39 mouse cellular contexts compared by ENCODE assay signal in the genomic region with DNA sequence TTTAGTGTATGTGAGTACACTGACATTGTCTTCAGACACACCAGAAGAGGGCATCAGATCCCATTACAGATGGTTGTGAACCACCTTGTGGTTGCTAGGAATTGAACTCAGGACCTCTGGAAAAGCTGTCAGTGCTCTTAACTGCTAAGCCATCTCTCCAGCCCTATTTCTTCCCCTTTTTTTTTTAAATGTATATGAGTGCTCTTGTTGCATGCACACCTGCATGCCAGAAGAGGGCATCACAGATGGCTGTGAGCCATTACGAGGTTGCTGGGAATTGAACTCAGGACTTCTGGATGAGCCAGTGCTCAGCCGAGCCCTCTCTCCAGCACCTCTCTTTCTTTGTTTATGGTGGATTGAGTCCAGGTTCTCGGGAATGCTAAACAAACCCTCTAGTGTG. TPM values are rescaled to one million over a fixed set of nuclear protein-coding genes. Genes with fewer than 3 reads are reported as not detected.
DNase-seq lines count a peak whose midpoint lies in the region; ATAC-seq and TF ChIP-seq lines count a peak whose summit lies in the region.
"Had no signal": no experiment of that assay in that cellular context is flagged by ENCODE, and none has a peak within 500 bp of the region (broad histone marks: within the 10 kb centered on the region; RNA-seq: fewer than 3 reads in every experiment).

No protein-coding gene starts in this region.

- H3K36me3 ChIP-seq in hindbrain, postnatal 0 days (ENCODE audit: insufficient read depth, low read length): peaks cover 14% of the 10 kb centered on the region
- peaks cover 10% of the 10 kb centered on the region for H3K36me3 ChIP-seq in hindbrain, embryonic 16.5 days (ENCODE audit: control insufficient read depth, insufficient read depth, low read length)
- peaks cover 81% of the 10 kb centered on the region for H3K36me3 ChIP-seq in liver, embryonic 12.5 days
- 0 out of 2 replicates have a peak, but pooled peaks cover 6% of the 10 kb centered on the region for H3K36me3 ChIP-seq in liver, embryonic 11.5 days (ENCODE audit: control insufficient read depth, insufficient read depth, low read length)
- peaks cover 0 to 10% of the 10 kb centered on the region in 2 experiments; a peak in 3 of 4 replicates for H3K36me3 ChIP-seq in MEL (ENCODE audit: control insufficient read depth in 1 of 2, insufficient read depth in 2 of 2, low read length in 2 of 2)
- H3K36me3 ChIP-seq in liver, embryonic 15.5 days (replicated peaks): peaks cover 73% of the 10 kb centered on the region
- H3K36me3 ChIP-seq: midbrain, embryonic 15.5 days had no signal

- no peaks in the 10 kb centered on the region for H3K79me2 ChIP-seq in MEL (ENCODE audit: control insufficient read depth, insufficient read depth, low read length, poor library complexity)

- no peaks in the 10 kb centered on the region for H3K9me3 ChIP-seq in hindbrain, postnatal 0 days (ENCODE audit: low read length)
- no peaks in the 10 kb centered on the region for H3K9me3 ChIP-seq in hindbrain, embryonic 16.5 days (ENCODE audit: control insufficient read depth, low read length)
- no peaks in the 10 kb centered on the region for H3K9me3 ChIP-seq in liver, embryonic 12.5 days (replicated peaks)
- no peaks in the 10 kb centered on the region for H3K9me3 ChIP-seq in liver, embryonic 11.5 days (ENCODE audit: control insufficient read depth, low read length)
- no peaks in the 10 kb centered on the region for H3K9me3 ChIP-seq in MEL (replicated peaks; ENCODE audit: insufficient read depth, low read length)
- H3K9me3 ChIP-seq in liver, embryonic 15.5 days (replicated peaks): no peaks in the 10 kb centered on the region
- H3K9me3 ChIP-seq: embryonic facial prominence, embryonic 13.5 days; forebrain, embryonic 10.5 days; heart, embryonic 12.5 days; hindbrain, embryonic 13.5 days; kidney, embryonic 15.5 days; limb, embryonic 13.5 days; lung, embryonic 15.5 days; midbrain, embryonic 10.5 days; midbrain, embryonic 15.5 days; neural tube, embryonic 12.5 days had no signal

- no peak overlapping the region for H3K4me2 ChIP-seq in hindbrain, postnatal 0 days (ENCODE audit: low read depth, low read length)
- H3K4me2 ChIP-seq in hindbrain, embryonic 16.5 days (ENCODE audit: low read length): no peak overlapping the region
- H3K4me2 ChIP-seq in liver, embryonic 12.5 days: peak overlapping the region; percentile 56; the same call in 1 of the 2 replicates
- no peak overlapping the region for H3K4me2 ChIP-seq in liver, embryonic 11.5 days
- H3K4me2 ChIP-seq in liver, embryonic 15.5 days: no peak overlapping the region
- H3K4me2 ChIP-seq: embryonic facial prominence, embryonic 13.5 days; heart, embryonic 12.5 days; hindbrain, embryonic 13.5 days; limb, embryonic 13.5 days; lung, embryonic 15.5 days; neural tube, embryonic 12.5 days had no signal

- no peak for TF ChIP-seq RAD21 in MEL (IDR thresholded peaks at IDR 0.05; ENCODE audit: low read depth, low read length)

- no peak for ATAC-seq in hindbrain, postnatal 0 days
- ATAC-seq in hindbrain, embryonic 16.5 days: no peak
- ATAC-seq in liver, embryonic 12.5 days: no peak
- ATAC-seq in liver, embryonic 11.5 days (replicated peaks; ENCODE audit: low FRiP score): no peak
- ATAC-seq in liver, embryonic 15.5 days (ENCODE audit: insufficient read depth): no peak
- ATAC-seq: CD4-positive, CD25-positive, alpha-beta regulatory T cell, adult 4 months; forebrain, embryonic 16.5 days; inflammation-experienced regulatory T-cells, adult 6 months; midbrain, embryonic 15.5 days had no signal

- peaks cover 14% of the 10 kb centered on the region for H3K4me1 ChIP-seq in hindbrain, postnatal 0 days (ENCODE audit: insufficient read depth, low read length)
- H3K4me1 ChIP-seq in hindbrain, embryonic 16.5 days (ENCODE audit: control insufficient read depth, insufficient read depth, low read depth, low read length): peaks cover 14% of the 10 kb centered on the region
- H3K4me1 ChIP-seq in liver, embryonic 12.5 days: peaks cover 59% of the 10 kb centered on the region
- peaks cover 34% of the 10 kb centered on the region for H3K4me1 ChIP-seq in liver, embryonic 11.5 days (replicated peaks; ENCODE audit: control insufficient read depth, insufficient read depth, low read length)
- peaks cover 7 to 9% of the 10 kb centered on the region in 2 experiments for H3K4me1 ChIP-seq in MEL (ENCODE audit: control insufficient read depth in 1 of 2, insufficient read depth in 2 of 2, low read length in 2 of 2)
- H3K4me1 ChIP-seq in liver, embryonic 15.5 days (replicated peaks): peaks cover 52% of the 10 kb centered on the region

- 90% methylated on average over 3 of the region's 3 CpGs for WGBS in hindbrain, postnatal 0 days
- WGBS in hindbrain, embryonic 16.5 days: 86% methylated on average over 3 of the region's 3 CpGs
- WGBS in liver, embryonic 12.5 days (ENCODE audit: insufficient replicate concordance): 76% methylated on average over 3 of the region's 3 CpGs
- 85% methylated on average over 3 of the region's 3 CpGs for WGBS in liver, embryonic 11.5 days
- 80% methylated on average over 3 of the region's 3 CpGs for WGBS in liver, embryonic 15.5 days (ENCODE audit: insufficient replicate concordance)

- no peak for TF ChIP-seq POLR2A in MEL (IDR thresholded peaks at IDR 0.05; ENCODE audit: control insufficient read depth in 1 of 2, insufficient read depth in 1 of 2, low read depth in 1 of 2, low read length in 2 of 2, poor library complexity in 1 of 2)

- no peak overlapping the region for H3K9ac ChIP-seq in hindbrain, postnatal 0 days (replicated peaks; ENCODE audit: low read length)
- H3K9ac ChIP-seq in hindbrain, embryonic 16.5 days (ENCODE audit: low read depth, low read length): no peak overlapping the region
- no peak overlapping the region for H3K9ac ChIP-seq in liver, embryonic 12.5 days
- no peak overlapping the region for H3K9ac ChIP-seq in liver, embryonic 11.5 days (ENCODE audit: low read depth, low read length)
- H3K9ac ChIP-seq in MEL (ENCODE audit: control insufficient read depth, low read depth, low read length, poor library complexity, severe bottlenecking): no peak overlapping the region
- H3K9ac ChIP-seq in liver, embryonic 15.5 days: no peak overlapping the region
- H3K9ac ChIP-seq: embryonic facial prominence, embryonic 13.5 days; heart, embryonic 12.5 days; kidney, embryonic 15.5 days; limb, embryonic 13.5 days; lung, embryonic 15.5 days; midbrain, embryonic 15.5 days; neural tube, embryonic 12.5 days had no signal

- H3K27ac ChIP-seq in hindbrain, postnatal 0 days: no peak overlapping the region
- H3K27ac ChIP-seq in hindbrain, embryonic 16.5 days (ENCODE audit: low read depth, low read length): no peak overlapping the region
- H3K27ac ChIP-seq in liver, embryonic 12.5 days: peak overlapping the region; percentile 98
- H3K27ac ChIP-seq in liver, embryonic 11.5 days (ENCODE audit: low read depth, low read length): no peak overlapping the region
- H3K27ac ChIP-seq in MEL (ENCODE audit: control insufficient read depth, low read depth, low read length): no peak overlapping the region
- H3K27ac ChIP-seq in liver, embryonic 15.5 days (replicated peaks): peak overlapping the region; percentile 84
- H3K27ac ChIP-seq: embryonic facial prominence, embryonic 13.5 days; forebrain, embryonic 10.5 days; limb, embryonic 13.5 days; lung, embryonic 15.5 days; midbrain, embryonic 10.5 days; midbrain, embryonic 15.5 days; neural tube, embryonic 12.5 days had no signal

- H3K4me3 ChIP-seq in hindbrain, postnatal 0 days (ENCODE audit: low read length): no peak overlapping the region
- H3K4me3 ChIP-seq in hindbrain, embryonic 16.5 days (ENCODE audit: low read length): no peak overlapping the region
- no peak overlapping the region for H3K4me3 ChIP-seq in liver, embryonic 12.5 days
- no peak overlapping the region for H3K4me3 ChIP-seq in liver, embryonic 11.5 days (ENCODE audit: low read depth, low read length)
- no peak overlapping the region for H3K4me3 ChIP-seq in MEL (ENCODE audit: control insufficient read depth in 1 of 2, insufficient read depth in 1 of 2, low read depth in 2 of 2, low read length in 2 of 2)
- no peak overlapping the region for H3K4me3 ChIP-seq in liver, embryonic 15.5 days (replicated peaks)
- H3K4me3 ChIP-seq: embryonic facial prominence, embryonic 13.5 days; forebrain, embryonic 10.5 days; heart, embryonic 12.5 days; hindbrain, embryonic 13.5 days; limb, embryonic 13.5 days; lung, embryonic 15.5 days; midbrain, embryonic 10.5 days; midbrain, embryonic 15.5 days; myocyte; neural tube, embryonic 12.5 days had no signal

- 0 out of 2 replicates have a peak, but pooled peaks cover 7% of the 10 kb centered on the region for H3K27me3 ChIP-seq in hindbrain, postnatal 0 days (ENCODE audit: insufficient read depth, low read length)
- peaks cover 7% of the 10 kb centered on the region for H3K27me3 ChIP-seq in hindbrain, embryonic 16.5 days (replicated peaks; ENCODE audit: control insufficient read depth, insufficient read depth, low read length)
- H3K27me3 ChIP-seq in liver, embryonic 12.5 days (replicated peaks): peaks cover 15% of the 10 kb centered on the region
- H3K27me3 ChIP-seq in liver, embryonic 11.5 days (replicated peaks; ENCODE audit: control insufficient read depth, insufficient read depth, low read length): peaks cover 9% of the 10 kb centered on the region
- H3K27me3 ChIP-seq in MEL (ENCODE audit: control insufficient read depth in 1 of 2, insufficient read depth in 2 of 2, low read length in 2 of 2): no peaks in the 10 kb centered on the region
- H3K27me3 ChIP-seq in liver, embryonic 15.5 days: peaks cover 10% of the 10 kb centered on the region

- peak; percentile 12; the same call in 1 of the 2 replicates for TF ChIP-seq CTCF in hindbrain, postnatal 0 days (IDR thresholded peaks at IDR 0.05; ENCODE audit: low read depth)
- TF ChIP-seq CTCF in MEL (IDR thresholded peaks at IDR 0.05 in 2 of 3, conservative IDR thresholded peaks at IDR 0.05 in 1 of 3; ENCODE audit: control insufficient read depth in 1 of 3, insufficient read depth in 1 of 3, low read depth in 2 of 3, low read length in 3 of 3, poor library complexity in 1 of 3, severe bottlenecking in 1 of 3): peak; percentile 24 to 40 (median 32); a peak in 4 of 6 replicates

- no peak for DNase-seq in hindbrain, postnatal 0 days (ENCODE audit: low spot score)
- no peak for DNase-seq in liver, embryonic 11.5 days (ENCODE audit: low spot score)
- peak; percentile 58 for DNase-seq in MEL (ENCODE audit: low read depth, low spot score)
- DNase-seq in urinary bladder, adult 2 months (ENCODE audit: low spot score): no peak
- DNase-seq in adrenal gland, adult 18-20 months (ENCODE audit: low spot score in 2 of 2): no peak
- DNase-seq: adrenal gland, postnatal 14 days; cerebellum, adult 11 months; cerebellum, adult 9-10 months; gastrocnemius, postnatal 25 days; heart, adult 18-20 months; heart, postnatal 4 days; kidney, adult 11 months; layer of hippocampus, adult 9-11 months; right cerebral cortex, adult 18-20 months; spleen, adult 18-20 months; thymus, adult 2 months; thymus, postnatal 36 days had no signal

- no peak for TF ChIP-seq EP300 in MEL (IDR thresholded peaks at IDR 0.05; ENCODE audit: low read depth in 1 of 2, low read length in 2 of 2)

RNA-seq across cellular contexts. Expression of a gene that starts 6.2 kb away (rescaled TPM):
- 0.22 and 1.6 TPM in 2 replicates for total RNA-seq in hindbrain, postnatal 0 days (2014; rRNA removed)
- 0.48 and 0.62 TPM in 2 replicates for polyA plus RNA-seq in hindbrain, postnatal 0 days (2015; fragmentation: Nextera tagmentation; extraction: Ambion mirVana)
- 0.80 and 1.1 TPM in 2 replicates for polyA plus RNA-seq in hindbrain, embryonic 16.5 days (2015; fragmentation: Nextera tagmentation; extraction: Ambion mirVana)
- polyA plus RNA-seq in liver, embryonic 12.5 days (2016; fragmentation: Nextera tagmentation; extraction: Ambion mirVana): 0.74 and 0.87 TPM in 2 replicates
- 0.90 and 1.3 TPM in 2 replicates for polyA plus RNA-seq in liver, embryonic 11.5 days (2014; fragmentation: Nextera tagmentation; extraction: Ambion mirVana)
- total RNA-seq in MEL (2012; rRNA removed): 0.49 and 1.1 TPM in 2 replicates
- polyA plus RNA-seq in MEL (2012; ENCODE audit: insufficient read depth in 1 of 2, insufficient read length in 2 of 2, low read depth in 1 of 2, low replicate concordance in 2 of 2, missing spikeins in 1 of 2): under 1 TPM in 1 of 2 experiments, not detected in 1; 0.97 TPM
- 0.37 and 0.50 TPM in 2 replicates for polyA plus RNA-seq in liver, embryonic 15.5 days (2015; fragmentation: Nextera tagmentation; extraction: Ambion mirVana)
- polyA plus RNA-seq in urinary bladder, adult 2 months (2012; rRNA removed): 3.7 TPM in 2 replicates
- total RNA-seq in adrenal gland, adult 18-20 months (2021): 1 to 10 TPM; 1.3 to 2.8 TPM
- total RNA-seq: common myeloid progenitor, adult 5-6 weeks had no signal

RNA-seq across cellular contexts. Expression of a gene that starts 37.2 kb away (rescaled TPM):
- total RNA-seq in hindbrain, postnatal 0 days (2014; rRNA removed): 20.7 and 21.0 TPM in 2 replicates
- 13.1 and 13.3 TPM in 2 replicates for polyA plus RNA-seq in hindbrain, postnatal 0 days (2015; fragmentation: Nextera tagmentation; extraction: Ambion mirVana)
- polyA plus RNA-seq in hindbrain, embryonic 16.5 days (2015; fragmentation: Nextera tagmentation; extraction: Ambion mirVana): 13.8 and 16.4 TPM in 2 replicates
- polyA plus RNA-seq in liver, embryonic 12.5 days (2016; fragmentation: Nextera tagmentation; extraction: Ambion mirVana): 7.7 and 8.4 TPM in 2 replicates
- 8.4 and 8.9 TPM in 2 replicates for polyA plus RNA-seq in liver, embryonic 11.5 days (2014; fragmentation: Nextera tagmentation; extraction: Ambion mirVana)
- total RNA-seq in MEL (2012; rRNA removed): 9.6 and 10.8 TPM in 2 replicates
- 10 to 100 TPM in 1 of 2 experiments, not detected in 1; 19.6 TPM for polyA plus RNA-seq in MEL (2012; ENCODE audit: insufficient read depth in 1 of 2, insufficient read length in 2 of 2, low read depth in 1 of 2, low replicate concordance in 2 of 2, missing spikeins in 1 of 2)
- 5.1 and 5.9 TPM in 2 replicates for polyA plus RNA-seq in liver, embryonic 15.5 days (2015; fragmentation: Nextera tagmentation; extraction: Ambion mirVana)
- polyA plus RNA-seq in urinary bladder, adult 2 months (2012; rRNA removed): 13.2 and 14.6 TPM in 2 replicates
- 10 to 100 TPM in 1 of 2 experiments, 1 to 10 TPM in 1; 7.3 to 12.0 TPM for total RNA-seq in adrenal gland, adult 18-20 months (2021)

RNA-seq across cellular contexts. Expression of a gene that starts 42.7 kb away (rescaled TPM):
- 0.47 and 1.4 TPM in 2 replicates for total RNA-seq in hindbrain, postnatal 0 days (2014; rRNA removed)
- 0.71 and 0.79 TPM in 2 replicates for polyA plus RNA-seq in hindbrain, postnatal 0 days (2015; fragmentation: Nextera tagmentation; extraction: Ambion mirVana)
- 0.34 and 0.46 TPM in 2 replicates for polyA plus RNA-seq in hindbrain, embryonic 16.5 days (2015; fragmentation: Nextera tagmentation; extraction: Ambion mirVana)
- 2.6 and 2.9 TPM in 2 replicates for polyA plus RNA-seq in liver, embryonic 12.5 days (2016; fragmentation: Nextera tagmentation; extraction: Ambion mirVana)
- 4.1 and 5.3 TPM in 2 replicates for polyA plus RNA-seq in liver, embryonic 11.5 days (2014; fragmentation: Nextera tagmentation; extraction: Ambion mirVana)
- total RNA-seq in MEL (2012; rRNA removed): 4.5 and 5.0 TPM in 2 replicates
- polyA plus RNA-seq in MEL (2012; ENCODE audit: insufficient read depth in 1 of 2, insufficient read length in 2 of 2, low read depth in 1 of 2, low replicate concordance in 2 of 2, missing spikeins in 1 of 2): 10 to 100 TPM in 1 of 2 experiments, not detected in 1; 19.6 TPM
- 1.5 and 2.0 TPM in 2 replicates for polyA plus RNA-seq in liver, embryonic 15.5 days (2015; fragmentation: Nextera tagmentation; extraction: Ambion mirVana)
- 6.0 and 7.8 TPM in 2 replicates for polyA plus RNA-seq in urinary bladder, adult 2 months (2012; rRNA removed)
- 1 to 10 TPM; 1.9 to 3.3 TPM for total RNA-seq in adrenal gland, adult 18-20 months (2021)

RNA-seq across cellular contexts. Expression of a gene that starts 49.2 kb away (rescaled TPM):
- not detected in 2 replicates for total RNA-seq in hindbrain, postnatal 0 days (2014; rRNA removed)
- polyA plus RNA-seq in hindbrain, postnatal 0 days (2015; fragmentation: Nextera tagmentation; extraction: Ambion mirVana): not detected in 2 replicates
- polyA plus RNA-seq in hindbrain, embryonic 16.5 days (2015; fragmentation: Nextera tagmentation; extraction: Ambion mirVana): not detected in 2 replicates
- 0.05 TPM in 1 of 2 replicates, not detected in the other for polyA plus RNA-seq in liver, embryonic 12.5 days (2016; fragmentation: Nextera tagmentation; extraction: Ambion mirVana)
- polyA plus RNA-seq in liver, embryonic 11.5 days (2014; fragmentation: Nextera tagmentation; extraction: Ambion mirVana): not detected in 2 replicates
- total RNA-seq in MEL (2012; rRNA removed): 0.20 TPM in 1 of 2 replicates, not detected in the other
- under 1 TPM in 1 of 2 experiments, not detected in 1; 0.28 TPM for polyA plus RNA-seq in MEL (2012; ENCODE audit: insufficient read depth in 1 of 2, insufficient read length in 2 of 2, low read depth in 1 of 2, low replicate concordance in 2 of 2, missing spikeins in 1 of 2)
- polyA plus RNA-seq in liver, embryonic 15.5 days (2015; fragmentation: Nextera tagmentation; extraction: Ambion mirVana): 0.14 TPM in 1 of 2 replicates, not detected in the other
- 0.23 and 0.46 TPM in 2 replicates for polyA plus RNA-seq in urinary bladder, adult 2 months (2012; rRNA removed)
- total RNA-seq in adrenal gland, adult 18-20 months (2021): not detected
- total RNA-seq: adrenal gland, postnatal 14 days; common myeloid progenitor, adult 5-6 weeks; gastrocnemius, postnatal 25 days; heart, adult 18-20 months; heart, postnatal 4 days; left cerebral cortex, adult 18-20 months; left cerebral cortex, postnatal 36 days; megakaryocyte progenitor cell, adult 5-6 weeks had no signal
- polyA plus RNA-seq: CD4-positive, CD25-positive, alpha-beta regulatory T cell, adult 4 months; embryonic facial prominence, embryonic 13.5 days; forebrain, embryonic 10.5 days; forebrain, embryonic 16.5 days; heart, embryonic 12.5 days; heart, postnatal 0 days; inflammation-experienced regulatory T-cells, adult 6 months; limb, embryonic 13.5 days; midbrain, embryonic 15.5 days; myocyte had no signal

Comparison
In these comparisons a context has a peak if more than half of its experiments do, and no peak if none do; other contexts are left out.
1. H3K27ac ChIP-seq: peak in liver, embryonic 12.5 days (single experiment) and liver, embryonic 15.5 days (single experiment); none in hindbrain, postnatal 0 days (single experiment), hindbrain, embryonic 16.5 days (single experiment), liver, embryonic 11.5 days (single experiment) and MEL (single experiment).